ENCODE assay signal across 16 mouse cellular contexts in genomic region chr7:70848016-70848776, GRCm38 (mm10).
A peak's percentile ranks its signal among the peaks of the same experiment; 100 is the strongest.
DNase-seq lines count a peak whose midpoint lies in the region; ATAC-seq and TF ChIP-seq lines count a peak whose summit lies in the region.
"Had no signal": no experiment of that assay in that cellular context is flagged by ENCODE, and none has a peak within 500 bp of the region (broad histone marks: within the 10 kb centered on the region; RNA-seq: fewer than 3 reads in every experiment).

No protein-coding gene starts in this region.

- 37% methylated on average over 4 of the region's 4 CpGs for WGBS in hindbrain, embryonic 10.5 days
- 42% methylated on average over 4 of the region's 4 CpGs for WGBS in hindbrain, postnatal 0 days

- no peak overlapping the region for H3K4me2 ChIP-seq in hindbrain, postnatal 0 days (ENCODE audit: low read depth, low read length)
- H3K4me2 ChIP-seq: liver, embryonic 15.5 days had no signal

- H3K4me1 ChIP-seq in hindbrain, embryonic 10.5 days (replicated peaks) = peaks cover 39% of the 10 kb centered on the region
- H3K4me1 ChIP-seq in hindbrain, postnatal 0 days (ENCODE audit: insufficient read depth, low read length) = no peaks in the 10 kb centered on the region
- H3K4me1 ChIP-seq: liver, embryonic 15.5 days; megakaryocyte, embryonic 14.5 days had no signal

- no peak overlapping the region for H3K9ac ChIP-seq in hindbrain, postnatal 0 days (replicated peaks; ENCODE audit: low read length)
- H3K9ac ChIP-seq: liver, embryonic 15.5 days had no signal

- 0 out of 2 replicates have a peak overlapping the region, but pooled peaks have one; percentile 29 for H3K27ac ChIP-seq in hindbrain, embryonic 10.5 days
- no peak overlapping the region for H3K27ac ChIP-seq in hindbrain, postnatal 0 days
- H3K27ac ChIP-seq: liver, embryonic 15.5 days had no signal

- no peak overlapping the region for H3K4me3 ChIP-seq in hindbrain, embryonic 10.5 days
- H3K4me3 ChIP-seq in hindbrain, postnatal 0 days (ENCODE audit: low read length) = no peak overlapping the region
- H3K4me3 ChIP-seq: liver, embryonic 15.5 days; megakaryocyte, embryonic 14.5 days had no signal

- H3K27me3 ChIP-seq in hindbrain, embryonic 10.5 days (ENCODE audit: insufficient read depth, poor library complexity, severe bottlenecking) = 0 out of 2 replicates have a peak, but pooled peaks cover 5% of the 10 kb centered on the region
- H3K27me3 ChIP-seq in hindbrain, postnatal 0 days (ENCODE audit: insufficient read depth, low read length) = no peaks in the 10 kb centered on the region
- H3K27me3 ChIP-seq: liver, embryonic 15.5 days; megakaryocyte, embryonic 14.5 days had no signal

- no peak for TF ChIP-seq CTCF in hindbrain, postnatal 0 days (IDR thresholded peaks at IDR 0.05; ENCODE audit: low read depth)

- no peaks in the 10 kb centered on the region for H3K9me3 ChIP-seq in hindbrain, embryonic 10.5 days
- no peaks in the 10 kb centered on the region for H3K9me3 ChIP-seq in hindbrain, postnatal 0 days (ENCODE audit: low read length)
- H3K9me3 ChIP-seq: liver, embryonic 15.5 days had no signal

- no peaks in the 10 kb centered on the region for H3K36me3 ChIP-seq in hindbrain, embryonic 10.5 days
- no peaks in the 10 kb centered on the region for H3K36me3 ChIP-seq in hindbrain, postnatal 0 days (ENCODE audit: insufficient read depth, low read length)
- H3K36me3 ChIP-seq: liver, embryonic 15.5 days had no signal

- ATAC-seq in hindbrain, postnatal 0 days = no peak
- no peak for ATAC-seq in inflammation-experienced regulatory T-cells, adult 6 months
- ATAC-seq: forebrain, embryonic 14.5 days had no signal

- DNase-seq in hindbrain, embryonic 10.5 days (ENCODE audit: low spot score) = peak; percentile 40
- DNase-seq in hindbrain, postnatal 0 days (ENCODE audit: low spot score) = no peak
- DNase-seq in 3T3-L1 (ENCODE audit: low read depth, low spot score) = peak; percentile 78
- peak; percentile 62 for DNase-seq in embryo, embryonic 9.5 days (ENCODE audit: extremely low spot score)
- DNase-seq in mesoderm, embryonic 11.5 days (ENCODE audit: low read depth, low spot score) = peak; percentile 77
- DNase-seq in thymus, postnatal 25 days = no peak
- DNase-seq in adrenal gland, adult 8-10 months = no peak
- DNase-seq: adrenal gland, postnatal 36 days; B cell, adult 2 months; cerebellum, adult 2 months; kidney, postnatal 14 days; lung, postnatal 10 days had no signal

Comparison
In these comparisons a context has a peak if more than half of its experiments do, and no peak if none do; other contexts are left out.
1. DNase-seq: peak in hindbrain, embryonic 10.5 days (single experiment), 3T3-L1 (single experiment), embryo, embryonic 9.5 days (single experiment) and mesoderm, embryonic 11.5 days (single experiment); none in hindbrain, postnatal 0 days (single experiment), thymus, postnatal 25 days (single experiment) and adrenal gland, adult 8-10 months (single experiment).